Mouse (Mus musculus) spleen, adult 2 months (tissue): Measurements from ENCODE around the gene Susd3. TPM values are rescaled to one million over a fixed set of nuclear protein-coding genes. Genes with fewer than 3 reads are reported as not detected.
A peak's percentile ranks its signal among the peaks of the same experiment; 100 is the strongest.

Experiments
- DNase-seq, 2 experiments: peaks; one replicate each; pipeline versions ENCODE4 v3.0.0 to v3.0.0-alpha.2; 2012 to 2021; ENCODE audit warnings: low spot score in 2 of 2, low read depth in 1 of 2
- H3K27ac ChIP-seq: fragments of 200-500 bp; 2 replicates; pipeline ENCODE4 v1.5.1; 2012; ENCODE audit warnings: low read length, inconsistent platforms; ENCODE audit not compliant: insufficient read depth
- H3K27me3 ChIP-seq: fragments of 200-500 bp; 2 replicates; pipeline ENCODE4 v1.6.1; 2012; ENCODE audit warnings: mild to moderate bottlenecking, moderate library complexity, low read length, inconsistent platforms; ENCODE audit not compliant: control insufficient read depth, insufficient read depth
- H3K36me3 ChIP-seq: fragments of 200-500 bp; 2 replicates; pipeline ENCODE4 v1.6.1; 2012; ENCODE audit warnings: mild to moderate bottlenecking, low read length, inconsistent platforms; ENCODE audit not compliant: control insufficient read depth, insufficient read depth
- H3K4me1 ChIP-seq: fragments of 200-500 bp; 2 replicates; pipeline ENCODE4 v1.6.1; 2011; ENCODE audit warnings: inconsistent platforms; ENCODE audit not compliant: control insufficient read depth, insufficient read depth, insufficient read length
- H3K4me3 ChIP-seq: fragments of 200-500 bp; 2 replicates; pipeline ENCODE4 v1.5.1; 2011; ENCODE audit warnings: mild to moderate bottlenecking, inconsistent platforms; ENCODE audit not compliant: insufficient read depth, insufficient read length; ENCODE audit errors: extremely low read depth
- CTCF ChIP-seq: fragments of 200-500 bp; IDR thresholded peaks from 2 replicates; pipeline ENCODE4 v1.5.1; 2011; ENCODE audit warnings: mild to moderate bottlenecking, inconsistent platforms; ENCODE audit not compliant: insufficient read depth, insufficient read length, insufficient replicate concordance; ENCODE audit errors: extremely low read depth
- POLR2A ChIP-seq: fragments of 200-500 bp; IDR thresholded peaks from 2 replicates; pipeline ENCODE4 v1.6.1; 2011; ENCODE audit warnings: low read depth, low read length, inconsistent platforms
- WGBS: fragments of 180-500 bp; shearing (Covaris S2); methylation state at CpG from one replicate; pipeline ENCODE4 v1.1.7; 2018; 5-methylcytosine and 5-hydroxymethylcytosine counted together
- polyA plus RNA-seq: library from polyadenylated mRNA; depleted of rRNA; stranded (reverse); fragments of >200 nt; gene quantifications from 2 replicates; pipeline ENCODE4 v1.2.3, GENCODE M21; 2012

Gene Susd3
- polyA plus RNA-seq, 1 experiment: 49.7 TPM

- Histone ChIP-seq H3K27me3 (no peaks in the 10 kb centered on the region), H3K4me1 (peaks cover 13% of the 10 kb centered on the region), H3K27ac (no peak overlapping the region), H3K36me3 (peaks cover 3% of the 10 kb centered on the region; the same call in 1 of the 2 replicates), H3K4me3 (no peak overlapping the region)
- TF ChIP-seq POLR2A: no peak
- TF ChIP-seq CTCF: no peak
- no peak for DNase-seq
- WGBS: 81% methylated on average over 3 of the region's 3 CpGs
Measured at GRCm38 (mm10) chr13:49257819-49258313, 9.4 kb upstream of the Susd3 start.

GRCm38 (mm10) chr13:49252746-49253145, 4.2 kb upstream of the Susd3 start:
- no peak for DNase-seq
- TF ChIP-seq POLR2A: no peak
- TF ChIP-seq CTCF: no peak
- H3K4me3 ChIP-seq: 0 out of 2 replicates have a peak overlapping the region, but pooled peaks have one; percentile 2
- no peaks in the 10 kb centered on the region for H3K36me3 ChIP-seq
- WGBS: 26% methylated on average over 13 of the region's 13 CpGs
- peak overlapping the region; percentile 28 for H3K27ac ChIP-seq
- no peaks in the 10 kb centered on the region for H3K27me3 ChIP-seq
- peaks cover 37% of the 10 kb centered on the region for H3K4me1 ChIP-seq

GRCm38 (mm10) chr13:49252113-49252512, 3.6 kb upstream of the Susd3 start:
- peak overlapping the region; percentile 28 for H3K27ac ChIP-seq
- H3K4me1 ChIP-seq: peaks cover 35% of the 10 kb centered on the region

GRCm38 (mm10) chr13:49250716-49251517, 2.4 kb upstream of the Susd3 start:
- 58% methylated on average over 4 of the region's 4 CpGs for WGBS
- Histone ChIP-seq H3K27ac (peak overlapping the region; percentile 93), H3K36me3 (no peaks in the 10 kb centered on the region), H3K27me3 (no peaks in the 10 kb centered on the region), H3K4me3 (no peak overlapping the region), H3K4me1 (peaks cover 35% of the 10 kb centered on the region)
- peak; percentile 41 to 58 for DNase-seq
- TF ChIP-seq CTCF (no peak), POLR2A (no peak)

More at GRCm38 (mm10) chr13:49252113-49252512, 3.6 kb upstream of the Susd3 start:
- TF ChIP-seq POLR2A (no peak), CTCF (no peak)
- no peak overlapping the region for H3K4me3 ChIP-seq
- no peaks in the 10 kb centered on the region for H3K27me3 ChIP-seq
- no peaks in the 10 kb centered on the region for H3K36me3 ChIP-seq
- no peak for DNase-seq
- WGBS: 49% methylated on average over 2 of the region's 2 CpGs

GRCm38 (mm10) chr13:49249634-49250033, 1.1 kb upstream of the Susd3 start:
- 68% methylated on average over 2 of the region's 2 CpGs for WGBS
- Histone ChIP-seq H3K36me3 (no peaks in the 10 kb centered on the region), H3K4me3 (no peak overlapping the region), H3K27me3 (no peaks in the 10 kb centered on the region), H3K4me1 (peaks cover 44% of the 10 kb centered on the region), H3K27ac (peak overlapping the region; percentile 66)
- no peak for DNase-seq
- TF ChIP-seq CTCF (no peak), POLR2A (no peak)

- Histone ChIP-seq H3K27ac (no peak overlapping the region), H3K4me3 (no peak overlapping the region), H3K27me3 (no peaks in the 10 kb centered on the region), H3K36me3 (no peaks in the 10 kb centered on the region), H3K4me1 (peaks cover 51% of the 10 kb centered on the region)
- no peak for TF ChIP-seq POLR2A
- TF ChIP-seq CTCF: no peak
- DNase-seq: peak in 1 of 2 experiments; percentile 50
- 31% methylated on average over 3 of the region's 3 CpGs for WGBS
Measured at GRCm38 (mm10) chr13:49248923-49249322, 417 bp upstream of the Susd3 start.

GRCm38 (mm10) chr13:49247740-49248466, 603 bp downstream of the Susd3 start:
- H3K4me3 ChIP-seq: peak overlapping the region; percentile 85
- H3K36me3 ChIP-seq: no peaks in the 10 kb centered on the region
- WGBS: 1% methylated on average over 58 of the region's 58 CpGs
- no peaks in the 10 kb centered on the region for H3K27me3 ChIP-seq
- TF ChIP-seq POLR2A (peak; percentile 73), CTCF (no peak)
- H3K27ac ChIP-seq: peak overlapping the region; percentile 65
- peaks cover 59% of the 10 kb centered on the region; the same call in 1 of the 2 replicates for H3K4me1 ChIP-seq
- DNase-seq: peak; percentile 55 to 66
